Mouse (Mus musculus): ENCODE results near the gene Phkg2.

DNA sequence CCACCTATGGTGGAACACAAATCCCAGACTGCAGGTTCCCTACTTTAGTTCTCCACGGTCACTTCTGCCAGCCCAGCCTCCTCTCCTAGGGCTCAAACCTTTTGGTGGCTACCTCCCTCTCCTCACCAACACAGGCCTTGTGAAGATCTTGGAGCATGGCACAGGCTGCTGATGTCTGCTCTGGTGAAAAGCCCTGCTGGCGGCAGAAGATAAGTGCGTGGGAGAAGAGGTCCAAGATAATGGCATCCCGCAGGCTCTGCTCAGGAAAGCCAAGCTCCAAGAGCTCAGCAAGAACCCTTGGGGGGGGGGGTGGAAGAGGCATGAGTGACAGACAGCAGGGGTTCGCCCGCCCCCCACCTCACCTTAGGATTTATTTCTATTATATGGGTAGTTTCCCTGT, 13.0 kb downstream of the Phkg2 start:
- TF ChIP-seq CTCF (IDR thresholded peaks at IDR 0.05; ENCODE audit: low read depth, low read length) (no peak), POLR2AphosphoS5 (IDR thresholded peaks at IDR 0.05; ENCODE audit: insufficient replicate concordance, low read depth, low read length) (no peak), TAL1 (conservative IDR thresholded peaks at IDR 0.05; ENCODE audit: low read depth, low read length) (no peak), GATA1 (IDR thresholded peaks at IDR 0.05; ENCODE audit: borderline replicate concordance, low read length) (no peak)

Measured in G1E (cell line).